Mouse (Mus musculus): Measurements from ENCODE around the gene Zfp296.

- no peak for TF ChIP-seq CTCF (conservative IDR thresholded peaks at IDR 0.05; ENCODE audit: low read length)
- TF ChIP-seq NANOG (IDR thresholded peaks at IDR 0.05; ENCODE audit: borderline replicate concordance, low read length), result no peak
These were observed 20.0 kb upstream of the Zfp296 start for GRCm38 (mm10) chr7:19557086-19557485.

Data from E14TG2a.4 (cell line).